Mouse (Mus musculus) intestine, postnatal 0 days (tissue): ENCODE measurements at regions not wholly inside any gene's neighbourhood (a gene's known extent, or its start where the extent isn't known, plus 50 kb on each side); places are given as distances from the start of the nearest gene placed in this dataset.

ENCODE experiments used
- ATAC-seq: fragments of 200-750 bp; cut with Nextera tagmentation; 2 replicates; pipeline ENCODE4 v1.8.0; 2017; ENCODE audit warnings: mild to moderate bottlenecking, moderate TSS enrichment, moderate library complexity
- H3K27ac ChIP-seq: fragments of 300-500 bp; sonication (generic); 2 replicates; pipeline ENCODE4 v1.5.1; 2014; ENCODE audit warnings: mild to moderate bottlenecking, low read depth, low read length, moderate library complexity
- H3K27me3 ChIP-seq: fragments of 300-500 bp; sonication (generic); replicated peaks from 2 replicates; pipeline ENCODE4 v1.6.1; 2014; ENCODE audit warnings: low read length, mixed read lengths; ENCODE audit not compliant: control insufficient read depth, insufficient read depth
- H3K36me3 ChIP-seq: fragments of 300-500 bp; sonication (generic); 2 replicates; pipeline ENCODE4 v1.6.1; 2014; ENCODE audit warnings: mild to moderate bottlenecking, moderate library complexity; ENCODE audit not compliant: control insufficient read depth, insufficient read depth
- H3K4me1 ChIP-seq: fragments of 300-500 bp; sonication (generic); replicated peaks from 2 replicates; pipeline ENCODE4 v1.6.1; 2014; ENCODE audit warnings: antibody characterized with exemption, low read length, mixed read lengths; ENCODE audit not compliant: control insufficient read depth, insufficient read depth
- H3K4me2 ChIP-seq: fragments of 300-500 bp; sonication (generic); replicated peaks from 2 replicates; pipeline ENCODE4 v1.6.1; 2014; ENCODE audit warnings: low read depth, mild to moderate bottlenecking, moderate library complexity
- H3K4me3 ChIP-seq: fragments of 300-500 bp; sonication (generic); 2 replicates; pipeline ENCODE4 v1.5.1; 2014; ENCODE audit warnings: low read depth, low read length
- H3K9ac ChIP-seq: fragments of 300-500 bp; sonication (generic); 2 replicates; pipeline ENCODE4 v1.6.1; 2014; ENCODE audit warnings: mild to moderate bottlenecking, low read depth, low read length
- H3K9me3 ChIP-seq: fragments of 300-500 bp; sonication (generic); 2 replicates; pipeline ENCODE4 v1.6.1; 2016; ENCODE audit warnings: mixed run types; ENCODE audit not compliant: control insufficient read depth
- CTCF ChIP-seq: sonication (generic); IDR thresholded peaks from 2 replicates; pipeline ENCODE4 v1.5.1; 2016; ENCODE audit warnings: low read depth, mild to moderate bottlenecking, control low read depth, antibody characterized with exemption, moderate library complexity
- WGBS: fragments of 180-500 bp; shearing (Covaris S2); extraction: QIAGEN DNeasy Blood & Tissue Kit; methylation state at CpG from one replicate; pipeline ENCODE4 v1.1.7; 2014; 5-methylcytosine and 5-hydroxymethylcytosine counted together

DNA sequence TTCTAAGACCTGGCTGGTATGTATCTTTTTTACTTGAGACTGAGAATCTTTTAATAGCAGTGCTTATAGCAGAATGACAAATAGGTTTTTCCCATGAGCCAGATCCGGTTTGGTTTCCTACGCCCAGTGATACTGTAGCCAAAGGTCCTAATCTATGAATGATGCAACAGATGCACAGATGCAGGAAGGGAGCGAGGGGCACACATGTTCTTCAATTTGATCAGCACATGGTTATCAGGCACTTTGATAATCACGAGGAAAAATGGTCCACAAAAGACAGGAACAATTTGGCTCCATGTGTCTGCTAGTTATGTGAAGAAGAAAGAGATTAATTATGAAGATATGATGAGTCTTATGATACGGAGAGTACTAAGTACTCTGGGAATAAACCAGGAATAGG lies 160.3 kb downstream of the Tmx1 start:
- no peak for TF ChIP-seq CTCF
- H3K27ac ChIP-seq, result no peak overlapping the region
- no peak overlapping the region for H3K9ac ChIP-seq
- H3K36me3 ChIP-seq, result no peaks in the 10 kb centered on the region
- H3K27me3 ChIP-seq, result no peaks in the 10 kb centered on the region
- no peak for ATAC-seq
- no peaks in the 10 kb centered on the region for H3K4me1 ChIP-seq
- 69% methylated on average over 5 of the region's 5 CpGs for WGBS
- no peak overlapping the region for H3K4me3 ChIP-seq
- no peaks in the 10 kb centered on the region for H3K9me3 ChIP-seq
- H3K4me2 ChIP-seq, result no peak overlapping the region

DNA sequence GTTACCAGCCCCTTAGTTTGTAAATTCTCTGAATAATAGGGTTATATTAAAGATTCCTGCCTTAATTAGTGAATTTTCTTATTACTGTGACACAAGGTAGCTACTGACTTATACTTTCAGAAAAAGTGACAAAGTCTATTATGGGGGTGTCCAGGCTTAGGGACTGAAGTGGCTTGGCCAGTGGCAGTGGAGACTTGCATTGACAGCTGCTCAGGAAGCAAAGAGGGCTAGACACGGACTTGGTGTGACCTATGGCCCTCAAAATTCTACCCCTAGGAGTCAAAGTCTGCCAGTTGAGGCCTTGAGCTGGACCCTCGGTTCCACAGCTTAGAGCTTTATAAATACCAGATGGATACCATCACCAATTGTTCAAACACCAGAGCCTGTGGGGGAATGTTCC lies 161.2 kb downstream of the Tmx1 start:
- Histone ChIP-seq H3K4me2 (no peak overlapping the region), H3K9me3 (no peaks in the 10 kb centered on the region), H3K9ac (no peak overlapping the region), H3K4me3 (no peak overlapping the region), H3K27ac (no peak overlapping the region), H3K4me1 (no peaks in the 10 kb centered on the region), H3K36me3 (no peaks in the 10 kb centered on the region), H3K27me3 (no peaks in the 10 kb centered on the region)
- 77% methylated on average over 2 of the region's 2 CpGs for WGBS
- no peak for TF ChIP-seq CTCF
- ATAC-seq, result no peak

DNA sequence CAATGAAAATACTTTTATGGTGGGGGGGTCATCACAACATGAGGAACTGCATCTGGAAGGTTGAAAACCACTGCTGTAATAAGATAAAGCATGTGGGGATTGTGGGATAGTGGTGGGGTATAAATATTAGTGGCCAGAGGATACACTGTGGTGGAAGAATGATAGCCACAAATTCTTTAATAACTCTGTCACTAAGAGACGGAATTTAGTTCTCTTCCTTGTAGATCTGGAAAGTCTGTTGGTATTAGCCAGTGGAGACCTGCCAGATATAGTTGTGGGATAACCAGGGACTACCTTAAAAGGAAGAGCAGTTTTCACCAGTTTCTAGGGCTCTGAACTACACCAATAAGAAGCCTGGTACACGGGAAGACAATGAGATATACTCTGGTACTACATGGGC lies 161.8 kb downstream of the Tmx1 start:
- no peak overlapping the region for H3K4me2 ChIP-seq
- no peaks in the 10 kb centered on the region for H3K36me3 ChIP-seq
- no peaks in the 10 kb centered on the region for H3K27me3 ChIP-seq
- no peak overlapping the region for H3K27ac ChIP-seq
- no peak overlapping the region for H3K9ac ChIP-seq
- TF ChIP-seq CTCF, result no peak
- ATAC-seq, result no peak
- H3K9me3 ChIP-seq, result no peaks in the 10 kb centered on the region
- no peak overlapping the region for H3K4me3 ChIP-seq
- 91% methylated on average over 2 of the region's 2 CpGs for WGBS
- no peaks in the 10 kb centered on the region for H3K4me1 ChIP-seq

DNA sequence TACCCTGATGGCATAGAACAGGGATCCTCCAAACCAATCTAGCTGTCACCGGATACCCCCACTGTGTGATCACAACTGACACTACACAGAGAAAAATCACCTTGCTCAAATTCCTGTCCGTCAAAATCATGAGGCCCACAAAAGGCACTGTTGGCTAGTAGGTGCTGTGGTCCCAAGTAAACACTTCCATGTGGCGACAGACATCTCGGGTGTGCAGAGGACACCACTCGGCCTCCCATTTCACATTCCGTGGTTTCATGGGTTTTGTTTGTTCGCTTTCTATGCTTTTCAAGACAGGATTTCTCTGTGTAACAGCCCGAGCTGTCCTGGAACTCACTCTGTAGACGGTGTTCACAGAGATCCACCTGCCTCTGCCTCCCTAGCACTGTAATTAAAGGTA lies 162.2 kb downstream of the Tmx1 start:
- no peak for ATAC-seq
- Histone ChIP-seq H3K36me3 (no peaks in the 10 kb centered on the region), H3K4me2 (no peak overlapping the region), H3K4me3 (no peak overlapping the region), H3K9ac (no peak overlapping the region), H3K27me3 (no peaks in the 10 kb centered on the region), H3K4me1 (no peaks in the 10 kb centered on the region), H3K27ac (no peak overlapping the region), H3K9me3 (no peaks in the 10 kb centered on the region)
- WGBS, result 97% methylated on average over 9 of the region's 9 CpGs
- TF ChIP-seq CTCF, result no peak

DNA sequence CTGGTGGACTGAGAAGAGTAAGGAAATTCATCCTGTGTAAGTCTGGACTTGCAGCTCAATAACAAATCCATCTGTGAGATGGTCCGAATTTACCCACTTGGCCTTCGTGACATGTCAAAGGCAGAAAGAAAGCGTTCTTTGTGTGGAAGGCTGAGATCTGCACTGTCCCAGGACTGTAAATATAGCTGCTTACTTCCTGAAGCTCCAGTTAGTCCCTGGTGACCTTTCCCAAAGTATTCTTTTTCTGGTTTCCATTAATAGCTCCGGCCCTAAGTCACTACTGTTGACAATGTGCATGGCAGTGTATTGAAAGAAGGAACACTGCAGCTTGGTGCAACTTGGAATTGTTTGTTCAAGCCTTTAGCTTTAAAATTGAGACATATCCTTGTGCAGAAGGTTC lies 163.2 kb downstream of the Tmx1 start:
- H3K27ac ChIP-seq, result no peak overlapping the region

DNA sequence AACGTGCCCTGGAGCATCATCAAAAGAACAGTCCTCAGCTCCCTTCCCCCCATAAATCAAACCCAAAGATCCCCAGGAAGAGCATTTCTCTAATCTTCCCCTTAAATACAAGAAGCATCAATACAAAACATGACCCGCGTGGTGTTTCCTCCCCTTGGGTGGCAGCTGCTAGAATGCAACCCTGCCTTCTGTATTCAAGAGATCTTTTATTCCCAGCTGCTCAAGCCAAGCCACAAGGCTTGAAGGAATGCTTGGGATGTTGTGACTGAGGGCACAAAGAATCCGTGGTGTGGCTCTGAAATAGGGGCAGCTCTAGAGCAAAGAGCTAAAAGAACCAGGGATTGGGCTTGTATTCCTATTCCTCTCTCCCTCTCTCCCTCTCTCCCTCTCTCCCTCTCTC lies 163.6 kb downstream of the Tmx1 start:
- Histone ChIP-seq H3K27ac (no peak overlapping the region), H3K4me3 (no peak overlapping the region), H3K9me3 (no peaks in the 10 kb centered on the region), H3K4me1 (no peaks in the 10 kb centered on the region), H3K9ac (no peak overlapping the region), H3K36me3 (no peaks in the 10 kb centered on the region), H3K27me3 (no peaks in the 10 kb centered on the region), H3K4me2 (no peak overlapping the region)
- TF ChIP-seq CTCF, result no peak
- WGBS, result 49% methylated on average over 4 of the region's 4 CpGs
- ATAC-seq, result no peak

More for the DNA sequence above, 163.2 kb downstream of the Tmx1 start:
- Histone ChIP-seq H3K4me1 (no peaks in the 10 kb centered on the region), H3K4me2 (no peak overlapping the region), H3K27me3 (no peaks in the 10 kb centered on the region), H3K9me3 (no peaks in the 10 kb centered on the region), H3K4me3 (no peak overlapping the region), H3K9ac (no peak overlapping the region), H3K36me3 (no peaks in the 10 kb centered on the region)
- no peak for ATAC-seq
- WGBS, result 61% methylated on average over 4 of the region's 4 CpGs
- no peak for TF ChIP-seq CTCF

DNA sequence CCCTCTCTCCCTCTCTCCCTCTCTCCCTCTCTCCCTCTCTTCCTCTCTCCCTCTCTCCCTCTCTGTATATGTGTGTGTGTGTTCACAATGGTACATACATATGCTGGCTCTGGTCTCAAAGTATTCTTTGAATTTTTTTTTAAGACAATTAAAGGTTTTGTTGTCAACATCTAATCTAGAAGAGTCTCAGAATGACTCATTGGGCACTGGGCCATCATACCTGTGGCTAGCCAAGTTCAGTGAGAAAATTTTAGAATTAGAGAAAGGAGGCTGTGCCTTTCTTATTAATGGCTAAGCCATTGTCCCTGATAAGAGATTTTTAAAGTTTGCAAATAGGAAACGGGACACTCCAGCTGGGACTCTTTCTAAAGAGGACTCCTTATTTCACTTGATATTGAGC lies 164.1 kb downstream of the Tmx1 start:
- no peak overlapping the region for H3K4me2 ChIP-seq
- no peak for TF ChIP-seq CTCF
- ATAC-seq, result no peak
- no peak overlapping the region for H3K27ac ChIP-seq
- no peaks in the 10 kb centered on the region for H3K9me3 ChIP-seq
- no peak overlapping the region for H3K9ac ChIP-seq
- H3K4me3 ChIP-seq, result no peak overlapping the region
- no peaks in the 10 kb centered on the region for H3K4me1 ChIP-seq
- 60% methylated on average over 1 of the region's 1 CpGs for WGBS
- H3K36me3 ChIP-seq, result no peaks in the 10 kb centered on the region
- no peaks in the 10 kb centered on the region for H3K27me3 ChIP-seq
